Mouse (Mus musculus) stomach, embryonic 16.5 days (tissue): ENCODE data around the gene Gpr137c. TPM values are rescaled to one million over a fixed set of nuclear protein-coding genes. Genes with fewer than 3 reads are reported as not detected.

ENCODE experiments used
- ATAC-seq: fragments of 200-750 bp; cut with Nextera tagmentation; 2 replicates; pipeline ENCODE4 v1.8.0; 2017; ENCODE audit warnings: moderate number of reproducible peaks, moderate TSS enrichment; ENCODE audit not compliant: insufficient read depth, low FRiP score
- H3K27ac ChIP-seq: fragments of 300-500 bp; sonication (generic); 2 replicates; pipeline ENCODE4 v1.5.1; 2014; ENCODE audit warnings: low read length
- H3K27me3 ChIP-seq: fragments of 300-500 bp; sonication (generic); 2 replicates; pipeline ENCODE4 v1.6.1; 2014; ENCODE audit warnings: low read length, control low read depth, mixed read lengths; ENCODE audit not compliant: control insufficient read depth, insufficient read depth
- H3K36me3 ChIP-seq: fragments of 300-500 bp; sonication (generic); 2 replicates; pipeline ENCODE4 v1.6.1; 2014; ENCODE audit warnings: low read length; ENCODE audit not compliant: control insufficient read depth, insufficient read depth
- H3K4me1 ChIP-seq: fragments of 300-500 bp; sonication (generic); 2 replicates; pipeline ENCODE4 v1.6.1; 2014; ENCODE audit warnings: low read length, control low read depth, mixed read lengths; ENCODE audit not compliant: control insufficient read depth, insufficient read depth
- H3K4me2 ChIP-seq: fragments of 300-500 bp; sonication (generic); 2 replicates; pipeline ENCODE4 v1.6.1; 2014; ENCODE audit warnings: low read depth, low read length, mixed read lengths
- H3K4me3 ChIP-seq: fragments of 300-500 bp; sonication (generic); replicated peaks from 2 replicates; pipeline ENCODE4 v1.5.1; 2014; ENCODE audit warnings: mild to moderate bottlenecking, low read length
- H3K9ac ChIP-seq: fragments of 300-500 bp; sonication (generic); 2 replicates; pipeline ENCODE4 v1.6.1; 2014; ENCODE audit warnings: low read length
- H3K9me3 ChIP-seq: fragments of 300-500 bp; sonication (generic); replicated peaks from 2 replicates; pipeline ENCODE4 v1.6.1; 2016; ENCODE audit warnings: low read length, control low read depth; ENCODE audit not compliant: control insufficient read depth
- WGBS: fragments of 180-500 bp; shearing (Covaris S2); extraction: QIAGEN DNeasy Blood & Tissue Kit; methylation state at CpG from one replicate; pipeline ENCODE4 v1.1.7; 2014; 5-methylcytosine and 5-hydroxymethylcytosine counted together
- polyA plus RNA-seq: library from polyadenylated mRNA; unstranded; fragments of >200 nt; fragmentation: Nextera tagmentation; extraction: Ambion mirVana; gene quantifications from 2 replicates; pipeline ENCODE4 v1.2.1, GENCODE M21; 2015

Gene Gpr137c
- polyA plus RNA-seq, 1 experiment from 2014 or later, result 1.6 TPM

GRCm38 (mm10) chr14:45263831-45264592 lies 44.5 kb downstream of the Gpr137c start:
- ATAC-seq, result no peak
- 66% methylated on average over 3 of the region's 3 CpGs for WGBS
- H3K36me3 ChIP-seq, result no peaks in the 10 kb centered on the region
- no peaks in the 10 kb centered on the region for H3K4me1 ChIP-seq
- H3K27ac ChIP-seq, result no peak overlapping the region
- no peak overlapping the region for H3K4me3 ChIP-seq
- H3K4me2 ChIP-seq, result no peak overlapping the region
- no peaks in the 10 kb centered on the region for H3K9me3 ChIP-seq
- H3K9ac ChIP-seq, result no peak overlapping the region
- H3K27me3 ChIP-seq, result no peaks in the 10 kb centered on the region

DNA sequence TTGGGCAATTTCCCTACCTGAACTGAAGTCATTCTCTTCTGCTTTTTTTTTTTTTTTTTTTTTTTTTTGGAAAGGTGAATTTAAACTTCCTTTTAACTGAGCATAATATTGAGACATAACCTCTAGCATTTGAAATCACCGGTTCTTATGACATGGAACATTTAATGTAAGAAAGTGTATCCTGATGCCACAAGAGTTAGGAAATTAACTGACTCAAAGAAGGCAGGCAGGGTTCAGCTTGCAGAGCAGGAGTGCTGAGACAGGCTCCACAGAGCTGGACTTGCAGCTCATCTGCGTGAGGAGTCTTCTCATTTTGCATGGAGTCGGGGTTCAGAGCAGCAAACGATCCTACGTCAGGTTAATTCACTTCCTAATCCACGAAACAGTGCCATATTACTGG lies 56.3 kb downstream of the Gpr137c start:
- H3K4me1 ChIP-seq, result no peaks in the 10 kb centered on the region
- 82% methylated on average over 6 of the region's 6 CpGs for WGBS
- no peak overlapping the region for H3K4me3 ChIP-seq
- H3K9ac ChIP-seq, result no peak overlapping the region
- H3K36me3 ChIP-seq, result no peaks in the 10 kb centered on the region
- H3K27me3 ChIP-seq, result no peaks in the 10 kb centered on the region
- H3K27ac ChIP-seq, result no peak overlapping the region
- H3K9me3 ChIP-seq, result no peaks in the 10 kb centered on the region
- H3K4me2 ChIP-seq, result no peak overlapping the region
- no peak for ATAC-seq

- 81% methylated on average over 3 of the region's 3 CpGs for WGBS
- no peaks in the 10 kb centered on the region for H3K27me3 ChIP-seq
- no peak for ATAC-seq
- no peak overlapping the region for H3K9ac ChIP-seq
- no peak overlapping the region for H3K27ac ChIP-seq
- H3K4me3 ChIP-seq, result no peak overlapping the region
- peaks cover 3% of the 10 kb centered on the region; the same call in 1 of the 2 replicates for H3K36me3 ChIP-seq
- H3K4me1 ChIP-seq, result no peaks in the 10 kb centered on the region
- H3K4me2 ChIP-seq, result no peak overlapping the region
- H3K9me3 ChIP-seq, result no peaks in the 10 kb centered on the region
Measured at GRCm38 (mm10) chr14:45282066-45282465, 62.5 kb downstream of the Gpr137c start.

- Histone ChIP-seq H3K9me3 (no peaks in the 10 kb centered on the region), H3K9ac (no peak overlapping the region), H3K4me1 (no peaks in the 10 kb centered on the region), H3K4me2 (no peak overlapping the region), H3K4me3 (no peak overlapping the region), H3K36me3 (peaks cover 3% of the 10 kb centered on the region; the same call in 1 of the 2 replicates), H3K27me3 (no peaks in the 10 kb centered on the region), H3K27ac (no peak overlapping the region)
- ATAC-seq, result no peak
- 82% methylated on average over 4 of the region's 4 CpGs for WGBS
Measured at GRCm38 (mm10) chr14:45291608-45292007, 72.1 kb downstream of the Gpr137c start.

- no peaks in the 10 kb centered on the region for H3K4me1 ChIP-seq
- ATAC-seq, result no peak
- H3K27ac ChIP-seq, result no peak overlapping the region
- peaks cover 3% of the 10 kb centered on the region; the same call in 1 of the 2 replicates for H3K36me3 ChIP-seq
- no peaks in the 10 kb centered on the region for H3K27me3 ChIP-seq
- no peaks in the 10 kb centered on the region for H3K9me3 ChIP-seq
- H3K9ac ChIP-seq, result no peak overlapping the region
- H3K4me3 ChIP-seq, result no peak overlapping the region
- WGBS, result 69% methylated on average over 4 of the region's 4 CpGs
- H3K4me2 ChIP-seq, result no peak overlapping the region
Measured at GRCm38 (mm10) chr14:45303939-45304338, 84.4 kb downstream of the Gpr137c start.

DNA sequence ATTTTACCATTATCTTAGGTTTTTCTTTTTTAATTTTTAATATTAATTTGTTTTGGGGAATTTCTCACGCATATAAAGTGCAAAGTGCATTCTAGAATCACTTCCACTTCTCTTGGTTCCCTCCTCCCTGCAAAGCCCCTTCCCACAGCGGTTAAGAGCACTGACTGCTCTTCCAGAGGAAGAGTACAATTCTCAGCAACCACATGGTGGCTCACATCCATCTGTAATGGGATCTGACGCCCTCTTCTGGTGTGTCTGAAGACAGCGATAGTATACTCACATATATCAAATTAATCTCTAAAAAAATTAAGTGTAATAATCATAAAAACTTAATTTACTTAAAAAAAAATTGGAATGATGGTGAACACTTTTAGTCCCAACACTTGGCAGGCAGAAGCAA lies 84.9 kb downstream of the Gpr137c start:
- WGBS, result 76% methylated on average over 4 of the region's 4 CpGs
- Histone ChIP-seq H3K36me3 (peaks cover 3% of the 10 kb centered on the region; the same call in 1 of the 2 replicates), H3K4me1 (no peaks in the 10 kb centered on the region), H3K9me3 (no peaks in the 10 kb centered on the region), H3K4me3 (no peak overlapping the region), H3K27ac (no peak overlapping the region), H3K27me3 (no peaks in the 10 kb centered on the region), H3K4me2 (no peak overlapping the region), H3K9ac (no peak overlapping the region)
- no peak for ATAC-seq

DNA sequence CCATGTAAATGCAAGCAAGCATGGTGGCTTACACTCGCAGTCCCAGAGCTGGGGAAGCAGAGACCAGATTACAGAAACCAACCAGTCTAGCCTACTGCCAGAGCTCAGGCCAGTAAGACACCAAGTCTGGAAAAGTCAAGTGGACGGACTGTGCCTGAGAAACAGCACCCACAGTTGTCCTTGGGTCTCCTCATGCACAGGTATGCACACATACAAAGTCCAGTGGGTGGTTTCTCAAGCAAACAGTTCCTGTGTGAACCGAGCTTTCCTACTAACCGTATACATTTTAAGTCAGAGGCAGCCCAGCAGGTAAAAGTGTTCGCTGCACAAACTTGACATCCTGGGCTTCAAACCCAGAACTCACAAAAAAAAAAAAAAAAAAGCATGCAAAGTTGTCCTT lies 86.3 kb downstream of the Gpr137c start:
- peaks cover 3% of the 10 kb centered on the region; the same call in 1 of the 2 replicates for H3K36me3 ChIP-seq
- H3K27ac ChIP-seq, result no peak overlapping the region
- H3K27me3 ChIP-seq, result no peaks in the 10 kb centered on the region
- no peak overlapping the region for H3K9ac ChIP-seq
- no peaks in the 10 kb centered on the region for H3K4me1 ChIP-seq
- H3K4me2 ChIP-seq, result no peak overlapping the region
- H3K4me3 ChIP-seq, result no peak overlapping the region
- no peak for ATAC-seq
- H3K9me3 ChIP-seq, result no peaks in the 10 kb centered on the region
- 87% methylated on average over 5 of the region's 5 CpGs for WGBS

DNA sequence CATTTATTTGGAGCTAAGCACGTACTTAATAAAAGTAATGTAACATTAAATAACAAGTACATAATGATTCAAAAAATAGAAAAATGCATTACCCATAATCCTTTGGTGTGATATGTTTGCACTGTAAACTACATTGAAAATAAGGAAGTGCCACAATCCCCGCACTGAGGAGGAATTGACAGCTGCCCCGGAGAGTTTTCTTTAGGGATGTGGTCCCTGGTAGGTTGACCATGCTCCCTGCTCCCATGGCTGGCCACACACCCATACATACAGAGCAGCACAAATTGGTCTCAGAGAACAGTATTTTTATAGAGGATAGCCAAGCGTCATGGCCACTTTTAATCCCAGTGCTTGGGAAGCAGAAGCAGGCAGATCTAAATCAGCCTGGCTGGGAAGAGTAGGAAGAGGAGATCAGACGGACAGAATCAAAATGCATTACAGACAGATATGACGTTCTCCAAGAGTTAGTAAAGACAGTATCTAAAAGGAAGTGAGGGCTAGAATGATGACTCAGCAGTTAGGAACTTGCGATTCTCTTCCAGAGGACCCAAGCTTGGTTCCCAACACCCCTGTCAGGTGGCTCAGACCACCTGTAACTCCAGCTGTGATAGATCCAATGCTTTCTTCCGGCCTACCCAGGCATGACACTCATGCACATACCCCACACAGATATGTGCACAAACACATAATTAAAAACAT lies 88.3 kb downstream of the Gpr137c start:
- H3K4me3 ChIP-seq, result no peak overlapping the region
- H3K4me1 ChIP-seq, result no peaks in the 10 kb centered on the region
- no peak for ATAC-seq
- H3K36me3 ChIP-seq, result 0 out of 2 replicates have a peak, but pooled peaks cover 3% of the 10 kb centered on the region
- no peak overlapping the region for H3K4me2 ChIP-seq
- H3K9ac ChIP-seq, result no peak overlapping the region
- H3K27me3 ChIP-seq, result no peaks in the 10 kb centered on the region
- H3K9me3 ChIP-seq, result no peaks in the 10 kb centered on the region
- WGBS, result 82% methylated on average over 8 of the region's 8 CpGs
- no peak overlapping the region for H3K27ac ChIP-seq

DNA sequence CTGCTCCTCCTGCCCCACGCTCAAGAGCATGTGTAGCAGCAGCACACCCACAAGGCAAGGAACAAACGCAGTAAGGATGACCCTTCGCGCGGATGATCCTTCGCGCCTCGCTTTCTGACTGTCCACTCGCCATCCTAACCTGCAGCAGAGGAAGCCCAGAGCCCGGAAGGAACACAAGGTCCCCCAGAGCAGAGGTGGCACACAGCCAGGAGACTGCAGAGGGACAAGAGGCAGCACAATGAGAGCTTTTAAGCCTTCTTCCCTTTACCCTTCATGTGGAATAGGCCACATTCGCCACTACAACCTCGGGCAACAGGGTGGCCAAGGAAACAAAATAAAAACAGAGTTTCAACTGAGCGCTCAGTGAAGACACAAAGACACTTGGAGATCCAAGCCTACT lies 90.1 kb downstream of the Gpr137c start:
- Histone ChIP-seq H3K4me1 (0 out of 2 replicates have a peak, but pooled peaks cover 2% of the 10 kb centered on the region), H3K9me3 (no peaks in the 10 kb centered on the region), H3K4me2 (no peak overlapping the region), H3K27ac (no peak overlapping the region), H3K36me3 (0 out of 2 replicates have a peak, but pooled peaks cover 3% of the 10 kb centered on the region), H3K9ac (no peak overlapping the region), H3K4me3 (no peak overlapping the region), H3K27me3 (no peaks in the 10 kb centered on the region)
- ATAC-seq, result no peak
- 90% methylated on average over 13 of the region's 13 CpGs for WGBS
